Mouse (Mus musculus) testis, adult 2 months (tissue): ENCODE results near the gene Cux1. TPM values are rescaled to one million over a fixed set of nuclear protein-coding genes. Genes with fewer than 3 reads are reported as not detected.

Experiments used
- H3K27ac ChIP-seq: fragments of 200-500 bp; 2 replicates; pipeline ENCODE4 v1.5.1; 2012; ENCODE audit warnings: low read depth, low read length; ENCODE audit not compliant: control insufficient read depth, insufficient read depth
- H3K27me3 ChIP-seq: fragments of 200-500 bp; 2 replicates; pipeline ENCODE4 v1.6.1; 2012; ENCODE audit warnings: mild to moderate bottlenecking, low read length, moderate library complexity; ENCODE audit not compliant: control insufficient read depth, insufficient read depth
- H3K36me3 ChIP-seq: fragments of 200-500 bp; 2 replicates; pipeline ENCODE4 v1.6.1; 2012; ENCODE audit warnings: mild to moderate bottlenecking, low read length; ENCODE audit not compliant: control insufficient read depth, insufficient read depth
- H3K4me1 ChIP-seq: fragments of 200-500 bp; 2 replicates; pipeline ENCODE4 v1.6.1; 2012; ENCODE audit warnings: low read length; ENCODE audit not compliant: control insufficient read depth, insufficient read depth
- H3K4me3 ChIP-seq: fragments of 200-500 bp; 2 replicates; pipeline ENCODE4 v1.5.1; 2012; ENCODE audit warnings: low read depth, mild to moderate bottlenecking, low read length, moderate library complexity, mixed read lengths; ENCODE audit not compliant: control insufficient read depth
- CTCF ChIP-seq: fragments of 200-500 bp; IDR thresholded peaks from 2 replicates; pipeline ENCODE4 v1.5.1; 2012; ENCODE audit warnings: low read depth, mild to moderate bottlenecking, inconsistent platforms, low read length, moderate library complexity; ENCODE audit not compliant: control insufficient read depth, insufficient read depth, insufficient replicate concordance
- POLR2A ChIP-seq: fragments of 200-500 bp; IDR thresholded peaks from 2 replicates; pipeline ENCODE4 v1.6.1; 2012; ENCODE audit warnings: low read depth, mild to moderate bottlenecking, inconsistent platforms, low read length, moderate library complexity; ENCODE audit not compliant: control insufficient read depth
- polyA plus RNA-seq: library from polyadenylated mRNA; depleted of rRNA; stranded (reverse); fragments of >200 nt; gene quantifications from 2 replicates; pipeline ENCODE4 v1.2.3, GENCODE M21; 2012

The Cux1 gene
- polyA plus RNA-seq, 1 experiment, result 88.7 TPM

- peaks cover 2% of the 10 kb centered on the region; the same call in 1 of the 2 replicates for H3K4me1 ChIP-seq
- TF ChIP-seq POLR2A (no peak), CTCF (no peak)
- no peak overlapping the region for H3K27ac ChIP-seq
- no peaks in the 10 kb centered on the region for H3K27me3 ChIP-seq
- no peak overlapping the region for H3K4me3 ChIP-seq
- H3K36me3 ChIP-seq, result no peaks in the 10 kb centered on the region
Measured at GRCm38 (mm10) chr5:136498741-136499140, 68.5 kb downstream of the Cux1 start.

DNA sequence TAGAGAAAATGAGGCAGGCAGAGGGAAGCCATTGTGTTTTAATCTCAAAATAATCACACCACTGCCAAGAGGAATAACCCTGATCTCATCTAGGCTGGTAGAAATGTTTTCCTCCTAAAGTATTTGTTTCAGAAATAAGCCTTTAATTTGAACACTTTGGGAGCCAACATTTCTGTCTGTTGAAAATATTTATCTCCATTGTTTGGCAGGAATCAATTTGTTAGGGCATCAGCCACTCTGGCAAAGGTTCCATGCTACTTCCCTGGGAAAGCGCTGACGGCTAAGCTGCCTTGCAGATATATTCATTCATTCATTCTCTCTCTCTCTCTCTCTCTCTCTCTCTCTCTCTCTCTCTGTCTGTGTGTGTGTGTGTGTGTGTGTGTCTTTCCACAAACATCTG lies 70.0 kb downstream of the Cux1 start:
- Histone ChIP-seq H3K36me3 (no peaks in the 10 kb centered on the region), H3K4me1 (peaks cover 2% of the 10 kb centered on the region; the same call in 1 of the 2 replicates), H3K27ac (no peak overlapping the region), H3K4me3 (no peak overlapping the region), H3K27me3 (no peaks in the 10 kb centered on the region)
- TF ChIP-seq CTCF (no peak), POLR2A (no peak)

DNA sequence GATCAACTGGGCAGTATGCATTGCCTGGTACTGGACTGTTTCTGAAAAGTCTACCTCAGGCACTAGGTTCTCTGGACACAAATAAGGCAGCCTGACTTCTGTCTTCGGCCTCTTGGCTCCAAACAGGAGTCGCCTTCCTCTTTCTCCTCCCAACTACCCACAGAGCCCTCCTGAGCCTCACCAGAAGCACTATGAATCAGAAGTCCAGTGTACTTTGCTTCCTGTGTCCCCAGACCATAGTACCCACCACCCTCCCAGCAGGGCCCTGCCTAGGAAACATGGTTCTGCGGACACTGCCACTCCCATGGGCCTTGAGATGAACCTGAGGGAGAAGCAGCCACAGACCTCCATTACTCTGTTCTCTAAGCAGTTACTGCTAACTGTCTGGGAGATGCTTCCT lies 71.7 kb downstream of the Cux1 start:
- TF ChIP-seq POLR2A, result no peak
- TF ChIP-seq CTCF, result no peak
- no peaks in the 10 kb centered on the region for H3K27me3 ChIP-seq
- no peak overlapping the region for H3K4me3 ChIP-seq
- H3K27ac ChIP-seq, result no peak overlapping the region
- H3K36me3 ChIP-seq, result no peaks in the 10 kb centered on the region
- peaks cover 2% of the 10 kb centered on the region; the same call in 1 of the 2 replicates for H3K4me1 ChIP-seq

DNA sequence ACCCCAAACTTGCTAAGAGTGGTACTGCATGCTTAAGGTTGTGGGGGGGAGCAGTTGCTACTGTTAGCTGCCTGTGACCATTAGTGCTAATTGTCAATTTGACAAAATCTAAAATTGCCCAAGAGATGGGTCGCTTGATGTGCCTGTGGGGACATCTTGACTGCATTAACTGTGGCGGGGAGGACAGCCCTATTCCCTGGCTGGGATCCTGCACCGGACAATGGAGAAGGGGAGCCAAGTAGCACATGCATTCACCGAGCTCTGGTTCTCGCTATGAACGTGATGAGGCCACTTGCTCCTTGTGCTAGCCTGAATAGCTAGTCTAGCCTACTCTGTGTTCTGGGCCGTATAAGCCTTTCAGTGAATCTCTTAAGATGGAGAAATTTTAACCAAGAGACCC lies 72.4 kb downstream of the Cux1 start:
- Histone ChIP-seq H3K27me3 (no peaks in the 10 kb centered on the region), H3K27ac (no peak overlapping the region), H3K4me3 (no peak overlapping the region), H3K4me1 (no peaks in the 10 kb centered on the region), H3K36me3 (no peaks in the 10 kb centered on the region)
- no peak for TF ChIP-seq CTCF
- TF ChIP-seq POLR2A, result no peak

DNA sequence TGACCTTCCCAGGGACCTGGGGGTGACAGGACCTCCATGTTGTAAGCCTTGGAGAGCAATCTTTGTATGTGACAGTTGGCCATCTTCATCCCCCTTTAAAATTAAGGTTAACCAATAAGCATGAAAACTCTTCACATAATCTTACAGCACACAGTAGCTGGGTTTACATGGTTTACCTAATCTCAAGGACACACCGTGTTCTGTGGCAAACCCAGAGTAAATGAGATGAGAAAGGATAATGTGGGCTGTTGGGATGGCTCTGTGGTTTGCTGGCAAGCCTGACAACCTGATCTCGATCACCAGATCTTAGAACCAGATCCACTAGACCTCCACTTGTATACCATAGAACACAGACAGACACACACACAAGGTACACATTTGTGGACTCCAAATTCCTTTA lies 73.0 kb downstream of the Cux1 start:
- H3K27ac ChIP-seq, result no peak overlapping the region
- H3K4me3 ChIP-seq, result no peak overlapping the region
- H3K27me3 ChIP-seq, result no peaks in the 10 kb centered on the region
- TF ChIP-seq CTCF, result no peak
- TF ChIP-seq POLR2A, result no peak
- no peaks in the 10 kb centered on the region for H3K4me1 ChIP-seq
- H3K36me3 ChIP-seq, result no peaks in the 10 kb centered on the region

- H3K36me3 ChIP-seq, result no peaks in the 10 kb centered on the region
- no peaks in the 10 kb centered on the region for H3K4me1 ChIP-seq
- TF ChIP-seq POLR2A (no peak), CTCF (no peak)
- H3K4me3 ChIP-seq, result no peak overlapping the region
- H3K27ac ChIP-seq, result no peak overlapping the region
- no peaks in the 10 kb centered on the region for H3K27me3 ChIP-seq
Measured at GRCm38 (mm10) chr5:136489450-136489849, 77.8 kb downstream of the Cux1 start.

- Histone ChIP-seq H3K4me1 (no peaks in the 10 kb centered on the region), H3K36me3 (no peaks in the 10 kb centered on the region), H3K27me3 (no peaks in the 10 kb centered on the region), H3K4me3 (no peak overlapping the region), H3K27ac (no peak overlapping the region)
- TF ChIP-seq POLR2A, result no peak
- TF ChIP-seq CTCF, result no peak
Measured at GRCm38 (mm10) chr5:136488721-136489120, 78.6 kb downstream of the Cux1 start.

GRCm38 (mm10) chr5:136488223-136488622 lies 79.1 kb downstream of the Cux1 start:
- H3K4me3 ChIP-seq, result no peak overlapping the region
- no peak overlapping the region for H3K27ac ChIP-seq
- no peaks in the 10 kb centered on the region for H3K27me3 ChIP-seq
- no peak for TF ChIP-seq POLR2A
- no peak for TF ChIP-seq CTCF
- H3K36me3 ChIP-seq, result no peaks in the 10 kb centered on the region
- no peaks in the 10 kb centered on the region for H3K4me1 ChIP-seq
